Mouse (Mus musculus): ENCODE results near the gene Large1. TPM values are rescaled to one million over a fixed set of nuclear protein-coding genes. Genes with fewer than 3 reads are reported as not detected.

Gene Large1
- polyA plus RNA-seq, 1 experiment from 2014 or later: 6.6 TPM

DNA sequence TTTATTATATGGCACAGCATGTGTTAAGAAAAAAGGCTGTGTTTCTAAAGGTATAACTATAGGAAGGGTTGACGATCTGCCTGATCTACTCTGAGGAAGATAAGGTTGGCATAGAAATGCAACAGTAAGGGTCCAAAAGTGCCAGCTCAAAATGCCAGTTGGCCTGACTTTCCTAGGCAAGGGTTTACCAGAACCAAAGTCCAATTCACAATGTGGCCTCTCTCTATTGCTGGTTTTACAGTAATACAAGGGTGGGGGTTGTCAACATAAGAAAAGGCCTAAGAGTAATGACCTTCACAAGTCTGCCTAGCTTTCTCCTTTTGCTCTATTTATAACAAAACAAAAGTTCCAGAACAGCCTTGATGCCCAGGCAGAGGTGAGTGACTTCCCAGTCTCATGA lies 166.0 kb downstream of the Large1 start:
- Histone ChIP-seq H3K9ac (ENCODE audit: low read length) (no peak overlapping the region), H3K4me1 (ENCODE audit: control insufficient read depth, insufficient read depth, low read length) (no peaks in the 10 kb centered on the region), H3K27me3 (ENCODE audit: control insufficient read depth, insufficient read depth, low read length) (no peaks in the 10 kb centered on the region), H3K4me2 (ENCODE audit: low read depth, severe bottlenecking) (no peak overlapping the region), H3K4me3 (ENCODE audit: low read depth, low read length) (no peak overlapping the region), H3K36me3 (ENCODE audit: control insufficient read depth, insufficient read depth, low read length) (no peaks in the 10 kb centered on the region), H3K27ac (replicated peaks; ENCODE audit: low read depth, low read length) (no peak overlapping the region), H3K9me3 (ENCODE audit: control insufficient read depth, low read length) (no peaks in the 10 kb centered on the region)
- WGBS: 81% methylated on average over 1 of the region's 1 CpGs
- DNase-seq (ENCODE audit: low spot score): no peak
- no peak for ATAC-seq (ENCODE audit: insufficient number of reproducible peaks, low FRiP score, low TSS enrichment, low read depth)

DNA sequence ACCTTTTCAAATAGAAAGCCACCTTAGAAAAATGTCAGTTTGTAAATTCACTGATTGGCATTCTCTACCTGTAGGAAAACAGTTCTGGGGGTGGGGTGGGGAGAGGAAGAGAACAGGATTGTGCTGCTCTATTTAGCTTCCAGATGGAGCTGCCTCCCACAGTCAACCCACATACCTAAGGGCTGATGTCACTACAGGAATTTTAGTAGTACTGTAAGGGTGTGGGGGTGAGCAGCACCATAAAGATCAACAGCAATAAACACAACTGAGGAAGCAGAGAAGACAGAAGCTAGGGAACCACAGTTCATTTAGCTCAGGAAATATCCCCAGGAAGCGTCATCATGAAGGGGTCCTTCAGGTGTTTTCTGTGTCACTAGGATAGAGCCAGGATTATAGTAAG lies 174.9 kb downstream of the Large1 start:
- H3K9me3 ChIP-seq (ENCODE audit: control insufficient read depth, low read length): no peaks in the 10 kb centered on the region
- no peak overlapping the region for H3K4me2 ChIP-seq (ENCODE audit: low read depth, severe bottlenecking)
- no peaks in the 10 kb centered on the region for H3K27me3 ChIP-seq (ENCODE audit: control insufficient read depth, insufficient read depth, low read length)
- no peak overlapping the region for H3K27ac ChIP-seq (replicated peaks; ENCODE audit: low read depth, low read length)
- H3K9ac ChIP-seq (ENCODE audit: low read length): no peak overlapping the region
- no peak for DNase-seq (ENCODE audit: low spot score)
- H3K4me1 ChIP-seq (ENCODE audit: control insufficient read depth, insufficient read depth, low read length): no peaks in the 10 kb centered on the region
- 83% methylated on average over 1 of the region's 1 CpGs for WGBS
- no peaks in the 10 kb centered on the region for H3K36me3 ChIP-seq (ENCODE audit: control insufficient read depth, insufficient read depth, low read length)
- H3K4me3 ChIP-seq (ENCODE audit: low read depth, low read length): no peak overlapping the region
- no peak for ATAC-seq (ENCODE audit: insufficient number of reproducible peaks, low FRiP score, low TSS enrichment, low read depth)

DNA sequence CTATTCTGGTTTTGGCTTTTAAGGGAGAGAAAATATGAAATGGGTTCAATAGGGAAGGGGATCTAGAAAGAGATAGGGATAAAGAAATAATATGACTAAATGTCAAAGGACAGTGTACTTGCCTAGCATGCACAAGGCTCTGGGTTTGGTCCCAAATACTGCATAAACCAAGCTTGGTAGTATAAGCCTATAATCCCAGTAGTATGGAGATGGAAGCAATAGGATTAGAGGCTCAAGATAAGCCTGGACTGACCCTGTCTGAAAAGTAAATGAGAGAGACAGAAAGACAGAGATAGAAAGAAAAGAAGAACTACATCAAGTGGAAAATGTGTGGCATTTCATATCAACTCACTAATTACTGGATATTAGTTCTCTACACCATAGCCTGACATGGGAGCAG lies 180.7 kb downstream of the Large1 start:
- ATAC-seq (ENCODE audit: insufficient number of reproducible peaks, low FRiP score, low TSS enrichment, low read depth) (no peak), DNase-seq (ENCODE audit: low spot score) (no peak)
- no peaks in the 10 kb centered on the region for H3K4me1 ChIP-seq (ENCODE audit: control insufficient read depth, insufficient read depth, low read length)
- H3K27me3 ChIP-seq (ENCODE audit: control insufficient read depth, insufficient read depth, low read length): no peaks in the 10 kb centered on the region
- H3K9ac ChIP-seq (ENCODE audit: low read length): no peak overlapping the region
- H3K27ac ChIP-seq (replicated peaks; ENCODE audit: low read depth, low read length): no peak overlapping the region
- H3K4me3 ChIP-seq (ENCODE audit: low read depth, low read length): no peak overlapping the region
- H3K36me3 ChIP-seq (ENCODE audit: control insufficient read depth, insufficient read depth, low read length): no peaks in the 10 kb centered on the region
- H3K9me3 ChIP-seq (ENCODE audit: control insufficient read depth, low read length): no peaks in the 10 kb centered on the region
- H3K4me2 ChIP-seq (ENCODE audit: low read depth, severe bottlenecking): no peak overlapping the region

DNA sequence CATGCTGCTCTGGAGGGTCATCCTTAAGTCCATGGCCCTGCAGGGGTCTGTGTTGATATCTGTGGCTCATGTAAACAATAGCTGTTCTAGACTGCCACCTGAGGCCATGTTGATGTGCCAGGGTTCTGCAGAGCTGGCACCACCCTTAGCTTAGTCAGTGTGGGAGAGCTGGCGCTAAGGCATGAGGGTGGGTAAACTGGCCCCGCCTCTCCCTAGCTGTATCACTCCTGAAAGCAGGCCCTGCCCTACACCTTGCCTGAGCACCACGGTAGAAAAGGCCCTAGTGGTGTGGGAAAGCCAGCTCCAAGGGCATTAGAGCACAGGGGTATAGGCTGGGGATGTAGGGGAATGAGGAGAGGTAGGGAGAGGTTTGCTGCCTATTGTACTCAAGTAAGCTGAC lies 191.3 kb downstream of the Large1 start:
- Histone ChIP-seq H3K27me3 (ENCODE audit: control insufficient read depth, insufficient read depth, low read length) (no peaks in the 10 kb centered on the region), H3K9me3 (ENCODE audit: control insufficient read depth, low read length) (no peaks in the 10 kb centered on the region), H3K36me3 (ENCODE audit: control insufficient read depth, insufficient read depth, low read length) (no peaks in the 10 kb centered on the region), H3K27ac (replicated peaks; ENCODE audit: low read depth, low read length) (no peak overlapping the region), H3K4me3 (ENCODE audit: low read depth, low read length) (no peak overlapping the region), H3K9ac (ENCODE audit: low read length) (no peak overlapping the region), H3K4me1 (ENCODE audit: control insufficient read depth, insufficient read depth, low read length) (no peaks in the 10 kb centered on the region), H3K4me2 (ENCODE audit: low read depth, severe bottlenecking) (no peak overlapping the region)
- ATAC-seq (ENCODE audit: insufficient number of reproducible peaks, low FRiP score, low TSS enrichment, low read depth) (no peak), DNase-seq (ENCODE audit: low spot score) (no peak)
- 74% methylated on average over 3 of the region's 3 CpGs for WGBS

GRCm38 (mm10) chr8:73161564-73161963 lies 191.8 kb downstream of the Large1 start:
- H3K4me1 ChIP-seq (ENCODE audit: control insufficient read depth, insufficient read depth, low read length): no peaks in the 10 kb centered on the region
- no peak overlapping the region for H3K4me2 ChIP-seq (ENCODE audit: low read depth, severe bottlenecking)
- no peaks in the 10 kb centered on the region for H3K9me3 ChIP-seq (ENCODE audit: control insufficient read depth, low read length)
- 90% methylated on average over 1 of the region's 1 CpGs for WGBS
- no peak overlapping the region for H3K27ac ChIP-seq (replicated peaks; ENCODE audit: low read depth, low read length)
- no peak overlapping the region for H3K9ac ChIP-seq (ENCODE audit: low read length)
- no peaks in the 10 kb centered on the region for H3K36me3 ChIP-seq (ENCODE audit: control insufficient read depth, insufficient read depth, low read length)
- no peaks in the 10 kb centered on the region for H3K27me3 ChIP-seq (ENCODE audit: control insufficient read depth, insufficient read depth, low read length)
- no peak for ATAC-seq (ENCODE audit: insufficient number of reproducible peaks, low FRiP score, low TSS enrichment, low read depth)
- no peak for DNase-seq (ENCODE audit: low spot score)
- H3K4me3 ChIP-seq (ENCODE audit: low read depth, low read length): no peak overlapping the region

- H3K36me3 ChIP-seq (ENCODE audit: control insufficient read depth, insufficient read depth, low read length): no peaks in the 10 kb centered on the region
- ATAC-seq (ENCODE audit: insufficient number of reproducible peaks, low FRiP score, low TSS enrichment, low read depth) (no peak), DNase-seq (ENCODE audit: low spot score) (no peak)
- H3K9me3 ChIP-seq (ENCODE audit: control insufficient read depth, low read length): no peaks in the 10 kb centered on the region
- no peaks in the 10 kb centered on the region for H3K27me3 ChIP-seq (ENCODE audit: control insufficient read depth, insufficient read depth, low read length)
- H3K4me3 ChIP-seq (ENCODE audit: low read depth, low read length): no peak overlapping the region
- WGBS: 74% methylated on average over 2 of the region's 2 CpGs
- H3K9ac ChIP-seq (ENCODE audit: low read length): no peak overlapping the region
- H3K4me2 ChIP-seq (ENCODE audit: low read depth, severe bottlenecking): no peak overlapping the region
- no peak overlapping the region for H3K27ac ChIP-seq (replicated peaks; ENCODE audit: low read depth, low read length)
- H3K4me1 ChIP-seq (ENCODE audit: control insufficient read depth, insufficient read depth, low read length): no peaks in the 10 kb centered on the region
Measured at GRCm38 (mm10) chr8:73160945-73161344, 192.4 kb downstream of the Large1 start.

DNA sequence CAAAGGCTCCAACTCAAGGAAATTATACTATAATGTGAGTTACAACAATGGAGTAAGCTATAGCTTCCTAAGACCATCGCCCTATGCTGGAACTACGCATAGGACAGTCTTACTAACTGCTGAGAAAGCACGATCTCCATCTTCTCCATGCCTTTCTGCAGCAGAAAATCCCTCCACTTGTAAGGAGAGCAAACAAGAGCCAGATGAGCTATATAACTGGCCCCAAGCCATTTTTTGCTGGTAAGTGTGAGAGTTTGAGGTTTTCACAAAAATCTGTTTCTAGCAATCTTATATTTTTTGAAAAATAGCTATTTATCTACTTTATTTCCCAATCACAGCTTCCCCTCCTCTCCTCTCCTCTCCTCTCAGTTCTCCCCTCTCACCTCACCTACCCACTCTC lies 206.1 kb downstream of the Large1 start:
- H3K27me3 ChIP-seq (ENCODE audit: control insufficient read depth, insufficient read depth, low read length): no peaks in the 10 kb centered on the region
- no peak overlapping the region for H3K4me3 ChIP-seq (ENCODE audit: low read depth, low read length)
- no peaks in the 10 kb centered on the region for H3K36me3 ChIP-seq (ENCODE audit: control insufficient read depth, insufficient read depth, low read length)
- no peak overlapping the region for H3K27ac ChIP-seq (replicated peaks; ENCODE audit: low read depth, low read length)
- WGBS: 94% methylated on average over 3 of the region's 3 CpGs
- H3K4me1 ChIP-seq (ENCODE audit: control insufficient read depth, insufficient read depth, low read length): no peaks in the 10 kb centered on the region
- no peak overlapping the region for H3K9ac ChIP-seq (ENCODE audit: low read length)
- no peak overlapping the region for H3K4me2 ChIP-seq (ENCODE audit: low read depth, severe bottlenecking)
- DNase-seq (ENCODE audit: low spot score): no peak
- ATAC-seq (ENCODE audit: insufficient number of reproducible peaks, low FRiP score, low TSS enrichment, low read depth): no peak
- H3K9me3 ChIP-seq (ENCODE audit: control insufficient read depth, low read length): no peaks in the 10 kb centered on the region

GRCm38 (mm10) chr8:73142660-73143395 lies 210.5 kb downstream of the Large1 start:
- no peak for DNase-seq (ENCODE audit: low spot score)
- no peaks in the 10 kb centered on the region for H3K9me3 ChIP-seq (ENCODE audit: control insufficient read depth, low read length)
- WGBS: 73% methylated on average over 1 of the region's 1 CpGs
- H3K36me3 ChIP-seq (ENCODE audit: control insufficient read depth, insufficient read depth, low read length): no peaks in the 10 kb centered on the region
- no peak overlapping the region for H3K4me2 ChIP-seq (ENCODE audit: low read depth, severe bottlenecking)
- no peak overlapping the region for H3K4me3 ChIP-seq (ENCODE audit: low read depth, low read length)
- no peak overlapping the region for H3K27ac ChIP-seq (replicated peaks; ENCODE audit: low read depth, low read length)
- H3K4me1 ChIP-seq (ENCODE audit: control insufficient read depth, insufficient read depth, low read length): no peaks in the 10 kb centered on the region
- no peaks in the 10 kb centered on the region for H3K27me3 ChIP-seq (ENCODE audit: control insufficient read depth, insufficient read depth, low read length)
- no peak overlapping the region for H3K9ac ChIP-seq (ENCODE audit: low read length)
- no peak for ATAC-seq (ENCODE audit: insufficient number of reproducible peaks, low FRiP score, low TSS enrichment, low read depth)

GRCm38 (mm10) chr8:73135397-73135796 lies 217.9 kb downstream of the Large1 start:
- no peak for DNase-seq (ENCODE audit: low spot score)
- 82% methylated on average over 6 of the region's 6 CpGs for WGBS
- no peaks in the 10 kb centered on the region for H3K36me3 ChIP-seq (ENCODE audit: control insufficient read depth, insufficient read depth, low read length)
- no peak for ATAC-seq (ENCODE audit: insufficient number of reproducible peaks, low FRiP score, low TSS enrichment, low read depth)
- no peak overlapping the region for H3K4me3 ChIP-seq (ENCODE audit: low read depth, low read length)
- no peaks in the 10 kb centered on the region for H3K9me3 ChIP-seq (ENCODE audit: control insufficient read depth, low read length)
- no peaks in the 10 kb centered on the region for H3K27me3 ChIP-seq (ENCODE audit: control insufficient read depth, insufficient read depth, low read length)
- no peak overlapping the region for H3K9ac ChIP-seq (ENCODE audit: low read length)
- no peak overlapping the region for H3K4me2 ChIP-seq (ENCODE audit: low read depth, severe bottlenecking)
- H3K4me1 ChIP-seq (ENCODE audit: control insufficient read depth, insufficient read depth, low read length): no peaks in the 10 kb centered on the region
- no peak overlapping the region for H3K27ac ChIP-seq (replicated peaks; ENCODE audit: low read depth, low read length)

Measured in limb, embryonic 11.5 days (tissue).